Mouse (Mus musculus) kidney, adult 2 months (tissue): ENCODE results near the gene Elf5. TPM values are rescaled to one million over a fixed set of nuclear protein-coding genes. Genes with fewer than 3 reads are reported as not detected.

Experiments used
- DNase-seq: peaks from one replicate; pipeline ENCODE4 v3.0.0; 2021
- H3K27ac ChIP-seq: fragments of 200-500 bp; 2 replicates; pipeline ENCODE4 v1.5.1; 2012; ENCODE audit warnings: low read depth, low read length, control low read depth, inconsistent platforms; ENCODE audit not compliant: insufficient read depth
- H3K27me3 ChIP-seq: fragments of 200-500 bp; replicated peaks from 2 replicates; pipeline ENCODE4 v1.6.1; 2012; ENCODE audit warnings: mild to moderate bottlenecking, moderate library complexity, low read length, inconsistent platforms; ENCODE audit not compliant: control insufficient read depth, insufficient read depth
- H3K36me3 ChIP-seq: fragments of 200-500 bp; 2 replicates; pipeline ENCODE4 v1.6.1; 2012; ENCODE audit warnings: mild to moderate bottlenecking, moderate library complexity, low read length, inconsistent platforms; ENCODE audit not compliant: control insufficient read depth, insufficient read depth
- H3K4me1 ChIP-seq: fragments of 200-500 bp; 2 replicates; pipeline ENCODE4 v1.6.1; 2011; ENCODE audit warnings: low read length; ENCODE audit not compliant: control insufficient read depth, insufficient read depth
- H3K4me3 ChIP-seq: fragments of 200-500 bp; 2 replicates; pipeline ENCODE4 v1.5.1; 2011; ENCODE audit warnings: mild to moderate bottlenecking, low read depth, low read length, control low read depth; ENCODE audit not compliant: insufficient read depth
- CTCF ChIP-seq: fragments of 200-500 bp; conservative IDR thresholded peaks from 2 replicates; pipeline ENCODE4 v1.5.1; 2011; ENCODE audit warnings: low read depth, mild to moderate bottlenecking, control low read depth, low read length, moderate library complexity, mixed read lengths; ENCODE audit not compliant: insufficient read depth, insufficient read length
- POLR2A ChIP-seq: fragments of 200-500 bp; IDR thresholded peaks from one replicate; pipeline ENCODE4 v1.6.1; 2011; ENCODE audit warnings: low read depth, low read length, control low read depth
- WGBS: fragments of 180-500 bp; shearing (Covaris S2); methylation state at CpG from one replicate; pipeline ENCODE4 v1.1.7; 2018; 5-methylcytosine and 5-hydroxymethylcytosine counted together
- polyA plus RNA-seq: library from polyadenylated mRNA; depleted of rRNA; stranded (reverse); fragments of >200 nt; gene quantifications from 2 replicates; pipeline ENCODE4 v1.2.3, GENCODE M21; 2012; rRNA removed

Gene Elf5
- polyA plus RNA-seq, 1 experiment = 7.8 TPM

DNA sequence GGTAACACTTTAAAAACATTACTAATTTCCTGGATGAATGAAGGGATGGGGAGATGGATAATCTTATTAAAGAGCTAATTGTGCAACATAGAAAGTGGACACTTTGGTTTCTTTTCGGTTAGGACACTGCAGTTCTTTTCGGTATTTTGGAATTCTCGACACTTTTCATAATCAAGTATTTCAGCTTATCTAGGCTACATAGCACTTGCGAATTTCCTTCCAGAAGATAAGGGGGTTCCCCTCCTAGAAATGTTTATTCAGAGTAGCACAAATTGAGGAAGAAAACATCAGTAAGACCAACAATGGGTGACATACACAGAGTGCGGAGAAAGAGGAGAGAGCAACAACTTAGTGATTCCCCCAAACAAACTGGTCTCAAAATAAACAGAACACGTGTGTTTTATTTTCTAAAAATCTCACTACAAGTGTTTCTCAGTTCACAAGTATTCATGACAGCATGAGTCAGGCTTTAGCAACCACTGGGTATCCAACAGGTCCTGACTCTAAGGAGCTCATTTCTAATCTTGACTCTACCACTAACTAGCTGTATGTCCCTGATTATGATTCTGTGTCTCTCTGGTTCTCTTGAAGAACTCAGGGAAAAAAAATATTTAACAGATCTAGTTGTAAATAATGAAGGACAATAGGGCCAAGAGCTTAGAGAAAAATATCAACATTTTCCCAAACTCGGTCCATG lies 71.9 kb downstream of the Elf5 start:
- H3K4me3 ChIP-seq = peak overlapping the region; percentile 85

DNA sequence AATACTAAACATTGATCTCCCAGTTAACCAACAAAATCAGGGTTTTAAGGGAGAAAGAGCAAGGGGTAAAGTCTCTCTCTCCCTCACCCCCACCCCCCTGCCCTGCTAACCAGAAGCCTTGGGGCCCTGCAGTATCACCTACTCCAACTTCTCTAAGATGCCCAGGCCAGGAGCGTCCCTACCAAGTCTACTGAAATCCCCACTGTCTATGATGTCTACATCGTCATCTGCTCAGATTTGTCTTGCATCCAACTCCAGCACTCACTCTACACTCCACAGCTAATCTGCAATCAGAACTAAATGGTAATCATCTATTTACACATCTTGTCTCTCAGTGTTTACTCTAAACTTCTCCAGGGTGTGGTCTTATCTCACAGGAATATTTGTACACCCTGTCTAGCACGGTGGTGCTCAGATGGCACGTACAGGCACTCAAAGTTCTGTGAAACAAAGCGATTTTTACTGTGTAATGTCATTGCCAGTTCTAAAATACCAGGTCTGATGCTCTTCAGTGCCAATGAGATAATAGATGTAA lies 72.6 kb downstream of the Elf5 start:
- DNase-seq = no peak
- H3K4me1 ChIP-seq = peaks cover 11% of the 10 kb centered on the region; the same call in 1 of the 2 replicates
- WGBS = 19% methylated on average over 5 of the region's 5 CpGs

More for the DNA sequence above, 71.9 kb downstream of the Elf5 start:
- H3K27ac ChIP-seq = peak overlapping the region; percentile 37; the same call in 1 of the 2 replicates
- 52% methylated on average over 7 of the region's 7 CpGs for WGBS
- TF ChIP-seq POLR2A (no peak), CTCF (no peak)
- DNase-seq = no peak
- peaks cover 12% of the 10 kb centered on the region; the same call in 1 of the 2 replicates for H3K4me1 ChIP-seq
- H3K27me3 ChIP-seq = no peaks in the 10 kb centered on the region
- H3K36me3 ChIP-seq = no peaks in the 10 kb centered on the region

DNA sequence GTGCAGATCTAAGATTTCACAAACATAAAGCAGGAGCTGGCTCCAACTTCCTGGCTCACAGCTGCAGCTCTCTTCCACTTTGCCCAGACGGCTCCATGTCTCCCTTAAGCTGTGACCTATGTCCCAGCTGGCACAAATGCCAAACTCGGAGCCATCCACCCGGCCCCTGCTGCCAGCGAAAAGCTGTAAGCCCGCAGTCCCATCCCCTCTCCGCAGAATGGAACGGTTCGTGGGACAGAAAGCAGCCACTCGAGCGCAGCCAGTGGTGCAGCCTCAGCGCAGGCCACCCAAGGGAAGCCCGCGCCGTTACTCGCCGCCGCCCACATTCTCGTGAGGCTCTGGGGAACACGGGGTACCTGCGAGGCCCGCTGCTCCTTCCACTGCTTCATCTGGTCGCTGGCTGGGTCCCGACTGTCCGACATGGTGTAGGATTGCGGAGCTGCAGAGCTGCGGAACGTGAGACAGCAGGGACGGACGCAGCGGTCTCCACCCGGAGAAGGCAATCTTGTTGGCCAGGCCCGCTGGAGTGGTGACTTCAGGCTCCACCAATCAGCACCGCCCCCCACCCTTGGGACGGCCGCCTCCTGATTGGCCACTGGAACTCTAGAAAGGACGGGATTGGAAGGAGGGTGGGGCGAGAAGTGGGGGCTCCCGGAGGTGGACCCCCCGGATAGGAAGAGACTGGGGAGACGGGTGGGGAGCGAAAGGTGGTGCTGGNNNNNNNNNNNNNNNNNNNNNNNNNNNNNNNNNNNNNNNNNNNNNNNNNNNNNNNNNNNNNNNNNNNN lies 73.3 kb downstream of the Elf5 start, which contains the start of gene Cat:
TSS of gene Cat (minus strand) at position 544 of the 785 bp plus-strand sequence.
- TF ChIP-seq CTCF (no peak), POLR2A (peak; percentile 96)
- H3K27me3 ChIP-seq = no peaks in the 10 kb centered on the region
- under 1% methylated on average over 41 of the region's 41 CpGs for WGBS
- H3K4me1 ChIP-seq = peaks cover 6% of the 10 kb centered on the region; the same call in 1 of the 2 replicates
- DNase-seq = peak; percentile 99
- H3K27ac ChIP-seq = peak within 1 kb of the TSS; percentile 98
- H3K4me3 ChIP-seq = peak within 1 kb of the TSS; percentile 85
- H3K36me3 ChIP-seq = no peaks in the 10 kb centered on the region

More for the DNA sequence above, 72.6 kb downstream of the Elf5 start:
- Histone ChIP-seq H3K27ac (peak overlapping the region; percentile 98), H3K36me3 (no peaks in the 10 kb centered on the region), H3K4me3 (peak overlapping the region; percentile 85), H3K27me3 (no peaks in the 10 kb centered on the region)
- TF ChIP-seq CTCF (no peak), POLR2A (no peak)

DNA sequence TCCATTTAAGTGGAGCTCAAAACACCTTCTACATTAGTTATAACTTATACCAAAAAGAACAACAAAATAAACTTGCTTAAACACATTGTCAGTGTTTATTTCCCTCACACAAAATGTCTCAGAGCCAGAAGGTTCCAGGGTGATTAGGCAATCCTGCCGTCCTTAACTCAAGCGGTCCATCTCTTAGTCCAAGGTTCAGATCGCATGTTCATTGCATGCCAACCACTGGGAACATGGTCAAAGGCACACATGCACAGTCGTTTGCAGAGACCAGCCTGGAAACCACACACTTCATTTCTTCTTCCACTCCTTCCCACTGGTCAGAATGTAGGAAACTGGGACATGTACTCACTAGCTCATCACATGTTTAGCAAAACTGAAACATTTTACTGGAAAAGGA lies 81.0 kb downstream of the Elf5 start:
- no peak for DNase-seq
- TF ChIP-seq POLR2A = no peak
- no peak for TF ChIP-seq CTCF
- Histone ChIP-seq H3K4me1 (no peaks in the 10 kb centered on the region), H3K27ac (no peak overlapping the region), H3K4me3 (no peak overlapping the region), H3K27me3 (no peaks in the 10 kb centered on the region), H3K36me3 (no peaks in the 10 kb centered on the region)
- 55% methylated on average over 4 of the region's 4 CpGs for WGBS

DNA sequence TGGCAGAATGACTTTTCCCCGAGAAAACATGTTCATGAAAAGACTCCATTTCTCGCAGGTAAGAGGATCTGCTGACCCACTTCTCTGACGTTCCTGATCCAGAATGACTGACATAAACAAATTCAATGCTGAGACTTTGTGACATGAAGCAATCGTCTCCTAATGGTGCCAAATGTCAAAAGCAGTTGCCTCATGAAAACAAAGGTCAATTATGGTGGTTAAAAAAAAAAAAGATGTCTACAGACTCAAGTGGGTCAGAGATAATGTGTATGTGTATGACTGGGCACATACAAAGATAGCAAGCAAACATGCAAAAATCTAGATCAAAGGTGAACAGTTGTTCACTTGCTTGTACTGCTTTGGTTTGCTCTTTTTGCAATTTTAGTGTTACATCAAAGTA lies 82.3 kb downstream of the Elf5 start:
- H3K27ac ChIP-seq = no peak overlapping the region
- H3K4me3 ChIP-seq = no peak overlapping the region
- no peaks in the 10 kb centered on the region for H3K36me3 ChIP-seq
- no peak for DNase-seq
- TF ChIP-seq POLR2A = no peak
- TF ChIP-seq CTCF = no peak
- no peaks in the 10 kb centered on the region for H3K27me3 ChIP-seq
- H3K4me1 ChIP-seq = no peaks in the 10 kb centered on the region
- WGBS = 56% methylated on average over 4 of the region's 4 CpGs

GRCm38 (mm10) chr2:103495633-103496418 lies 84.3 kb downstream of the Elf5 start:
- TF ChIP-seq POLR2A (no peak), CTCF (no peak)
- H3K27ac ChIP-seq = no peak overlapping the region
- H3K27me3 ChIP-seq = no peaks in the 10 kb centered on the region
- no peak overlapping the region for H3K4me3 ChIP-seq
- no peaks in the 10 kb centered on the region for H3K4me1 ChIP-seq
- no peak for DNase-seq
- H3K36me3 ChIP-seq = no peaks in the 10 kb centered on the region
- WGBS = 81% methylated on average over 6 of the region's 6 CpGs

Other genes with a start within 250 kb of the Elf5 start
- gene Ehf, start 108.4 kb upstream of the Elf5 start, polyA plus RNA-seq = 22.3 and 28.8 TPM in 2 replicates
- gene Cat, start 73.5 kb downstream of the Elf5 start, polyA plus RNA-seq = 522 and 607 TPM in 2 replicates
- gene Abtb2, start 154.6 kb downstream of the Elf5 start, polyA plus RNA-seq = 11.6 and 12.0 TPM in 2 replicates